Mouse (Mus musculus) monocyte, adult 2 months (primary cell): ENCODE results near the gene Sgsm2.
A peak's percentile ranks its signal among the peaks of the same experiment; 100 is the strongest.

ENCODE experiments used
- DNase-seq, 2 experiments: peaks; one replicate each; pipeline ENCODE4 v3.0.0; 2022; ENCODE audit warnings: low spot score in 2 of 2, low read depth in 1 of 2

Sgsm2 gene

DNA sequence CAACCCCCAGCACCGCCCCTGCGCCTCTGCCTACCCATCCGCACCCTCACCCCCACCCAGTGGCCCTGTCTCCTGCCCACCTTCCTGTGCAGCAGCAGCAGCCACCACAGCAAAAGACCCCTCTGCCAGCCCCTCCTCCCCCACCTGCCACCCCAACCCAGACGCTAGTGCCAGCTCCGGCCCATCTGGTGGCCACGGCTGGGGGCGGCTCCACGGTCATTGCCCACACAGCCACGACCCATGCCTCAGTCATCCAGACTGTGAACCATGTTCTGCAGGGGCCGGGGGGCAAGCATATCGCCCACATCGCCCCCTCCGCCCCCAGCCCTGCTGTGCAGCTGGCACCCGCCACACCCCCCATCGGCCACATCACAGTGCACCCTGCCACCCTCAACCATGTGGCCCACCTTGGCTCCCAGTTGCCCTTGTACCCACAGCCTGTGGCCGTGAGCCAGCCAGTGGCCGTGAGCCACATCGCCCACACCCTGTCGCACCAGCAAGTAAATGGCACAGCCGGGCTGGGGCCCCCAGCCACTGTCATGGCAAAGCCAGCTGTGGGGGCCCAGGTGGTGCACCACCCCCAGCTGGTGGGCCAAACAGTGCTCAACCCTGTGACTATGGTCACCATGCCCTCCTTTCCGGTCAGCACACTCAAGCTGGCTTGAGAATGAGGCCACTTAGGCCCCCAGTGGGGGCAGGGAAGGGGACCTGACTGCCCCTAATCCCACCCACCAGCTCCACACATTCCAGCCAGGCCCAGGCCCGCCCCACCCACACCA is 54.0 kb downstream of the Sgsm2 start:
- DNase-seq: no peak

DNA sequence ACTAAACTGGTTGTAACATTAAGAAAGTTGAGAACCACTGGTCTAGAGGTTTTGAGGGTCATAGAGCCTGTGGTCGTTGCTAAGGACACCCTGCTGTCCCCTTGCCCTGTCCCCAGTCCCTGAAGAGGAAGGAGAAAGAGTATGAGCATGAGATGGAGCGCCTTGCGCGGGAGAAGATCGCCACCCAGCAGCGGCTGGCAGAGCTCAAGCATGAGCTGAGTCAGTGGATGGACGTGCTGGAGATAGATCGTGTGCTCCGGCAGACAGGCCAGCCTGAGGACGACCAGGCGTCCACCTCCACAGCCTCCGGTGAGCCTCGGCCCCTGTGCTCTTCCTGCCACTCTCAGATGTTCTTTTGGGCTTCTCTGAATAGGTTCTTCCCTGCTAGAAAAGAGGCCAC is 54.8 kb downstream of the Sgsm2 start:
- DNase-seq: no peak

DNA sequence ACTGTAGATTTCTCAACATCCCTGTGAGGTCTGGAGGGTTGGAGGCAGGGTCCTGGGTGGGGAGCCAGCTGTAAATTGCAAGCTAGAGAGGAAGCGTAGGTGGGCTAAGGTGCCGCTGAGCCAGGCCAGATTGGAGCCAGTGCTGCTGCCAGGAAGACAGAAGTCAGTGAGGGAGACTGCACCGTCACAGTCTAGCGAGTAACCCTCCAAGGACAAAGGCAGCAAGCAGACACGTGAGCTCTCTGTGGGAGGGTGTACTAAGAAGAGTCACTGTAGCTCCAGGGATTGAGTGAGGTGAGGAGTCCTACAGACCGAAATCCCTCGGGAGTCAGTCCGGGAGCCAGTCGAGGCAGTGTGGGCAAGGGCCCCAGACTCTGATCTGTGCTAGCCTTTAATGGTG is 55.5 kb downstream of the Sgsm2 start:
- no peak for DNase-seq

DNA sequence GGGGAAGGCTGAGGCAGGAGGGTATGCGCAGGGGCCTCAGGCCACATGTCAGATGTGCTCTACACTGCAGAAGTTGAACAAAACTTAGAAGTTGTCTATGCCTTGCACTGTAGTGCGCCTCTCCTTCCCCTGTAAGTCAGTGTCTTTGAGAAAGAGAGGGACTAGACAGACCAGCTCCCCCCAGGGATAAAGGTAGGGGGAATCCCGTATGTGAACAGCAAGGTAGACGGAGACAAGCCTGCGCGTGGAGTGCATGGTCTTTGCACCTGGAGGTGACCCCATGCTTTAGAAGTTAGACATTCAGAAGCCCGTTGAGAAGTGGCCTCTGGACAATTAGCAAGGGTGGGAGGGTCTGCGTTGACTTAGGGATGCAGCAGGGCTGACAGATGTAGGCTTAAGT is 56.1 kb downstream of the Sgsm2 start:
- DNase-seq: no peak

DNA sequence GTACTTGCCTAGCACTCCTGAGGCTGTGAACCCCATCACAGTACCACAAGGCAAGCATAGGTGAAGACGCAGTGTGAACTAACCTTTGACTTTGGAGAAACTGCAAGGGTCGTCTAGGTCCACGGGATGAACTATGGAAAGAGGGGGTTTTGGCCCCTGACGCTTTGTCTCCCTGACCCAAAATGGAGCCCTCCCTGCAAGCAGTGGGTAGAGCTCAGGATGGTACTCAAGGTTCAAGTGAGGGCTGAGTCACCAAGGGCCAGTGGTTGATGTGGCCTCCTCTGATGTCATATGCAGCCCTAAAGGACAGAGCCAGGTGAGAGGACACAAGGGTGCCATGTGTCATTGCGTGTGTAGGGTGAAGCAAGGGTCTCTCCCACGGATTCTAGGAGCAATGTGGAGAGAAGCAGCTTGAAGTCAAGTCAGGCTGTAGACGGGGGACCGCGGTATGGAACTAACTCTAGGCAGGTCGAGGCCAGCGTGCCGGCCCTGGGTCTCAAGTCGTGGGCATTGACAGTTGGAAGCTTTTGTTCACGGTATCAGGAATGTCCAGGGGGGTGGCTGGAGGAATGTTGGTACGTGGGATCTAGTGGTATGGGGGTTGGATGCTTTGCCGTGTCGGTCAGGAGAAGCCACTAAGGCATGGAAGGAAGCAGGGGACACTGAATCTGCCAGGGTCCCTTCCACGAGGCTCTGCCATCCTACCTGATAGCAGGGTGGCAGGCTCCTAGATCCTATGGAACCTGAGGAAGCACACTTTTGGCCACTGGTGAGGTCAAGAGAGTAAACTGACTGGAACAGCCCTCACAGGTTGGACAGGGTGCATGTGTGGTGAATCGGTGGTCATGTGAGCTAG is 56.8 kb downstream of the Sgsm2 start:
- no peak for DNase-seq

DNA sequence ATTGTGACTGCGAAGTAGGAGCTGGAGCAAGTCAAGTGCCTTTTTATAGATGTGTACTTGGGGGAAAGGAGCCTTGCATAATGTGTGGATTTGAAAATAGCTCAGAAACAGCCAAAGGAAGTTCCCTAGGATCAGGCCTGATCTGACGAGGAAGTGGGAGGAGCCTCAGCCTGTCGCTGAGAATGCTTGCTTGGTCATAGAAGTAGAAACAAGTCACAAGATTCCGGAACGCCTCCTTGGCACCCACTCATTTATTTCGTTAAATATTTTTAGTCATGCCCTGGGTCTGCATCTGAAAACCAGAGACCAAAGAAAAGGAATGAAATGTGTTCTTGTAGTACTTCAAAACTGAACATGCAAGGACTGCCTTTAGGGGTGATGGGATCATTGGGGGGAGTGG is 57.9 kb downstream of the Sgsm2 start:
- DNase-seq: peak; percentile 76 to 78

DNA sequence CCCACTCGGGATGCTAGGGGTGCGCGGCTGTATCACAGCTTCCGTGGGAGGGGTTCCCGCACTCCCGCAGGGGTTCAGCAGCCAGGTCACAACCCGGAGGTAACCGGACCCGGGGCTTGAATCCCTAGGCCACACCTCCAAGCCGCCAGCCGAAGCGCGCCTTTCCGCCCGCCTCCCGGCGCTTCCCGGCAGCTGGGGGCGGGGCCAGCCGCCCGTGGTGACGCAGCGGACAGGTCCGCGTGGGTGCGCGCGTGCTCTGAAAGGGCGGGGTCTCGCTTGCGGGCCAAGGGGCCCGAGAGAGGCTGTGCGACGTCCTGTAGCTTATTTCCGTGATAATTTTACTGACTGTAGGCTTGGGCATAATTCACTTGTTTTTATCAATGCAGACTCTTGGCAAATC is 58.4 kb downstream of the Sgsm2 start:
- peak; percentile 97 to 98 for DNase-seq

DNA sequence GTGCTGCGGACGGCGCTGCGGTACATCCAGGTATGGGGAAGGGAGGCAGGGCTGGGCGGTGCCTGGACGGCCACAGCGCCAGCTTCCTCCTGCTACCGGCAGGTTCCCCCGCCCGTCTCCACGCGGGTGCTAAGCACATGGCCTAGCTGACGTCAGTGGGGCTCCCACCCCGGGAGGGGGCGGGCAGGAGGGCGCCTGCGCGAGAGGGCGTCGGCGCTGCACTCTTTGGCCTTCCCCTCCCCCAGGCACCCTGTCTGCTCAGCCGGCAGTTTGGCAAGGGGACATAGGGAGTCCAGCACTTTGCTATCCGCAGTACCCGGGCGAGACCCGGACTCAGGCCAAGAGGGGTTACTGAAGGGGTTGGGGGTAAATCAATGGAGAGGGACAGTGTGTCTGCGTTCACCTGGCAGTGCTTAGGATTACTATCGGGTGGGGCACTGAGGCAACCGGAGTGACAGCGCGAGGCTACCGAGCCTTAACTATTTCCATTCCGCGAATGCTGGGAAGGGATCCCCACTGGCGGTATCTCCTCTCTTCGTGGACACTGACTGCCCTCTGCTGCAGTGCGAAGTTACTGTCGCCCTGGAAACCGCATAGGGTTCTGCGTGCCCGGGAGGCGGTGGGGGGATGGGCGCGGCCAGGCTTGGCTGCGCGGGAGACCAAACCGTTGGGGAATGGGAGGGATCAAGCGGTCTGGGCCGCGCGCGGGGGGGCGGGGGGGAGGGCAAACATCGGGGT is 59.0 kb downstream of the Sgsm2 start:
- peak; percentile 96 to 99 for DNase-seq

DNA sequence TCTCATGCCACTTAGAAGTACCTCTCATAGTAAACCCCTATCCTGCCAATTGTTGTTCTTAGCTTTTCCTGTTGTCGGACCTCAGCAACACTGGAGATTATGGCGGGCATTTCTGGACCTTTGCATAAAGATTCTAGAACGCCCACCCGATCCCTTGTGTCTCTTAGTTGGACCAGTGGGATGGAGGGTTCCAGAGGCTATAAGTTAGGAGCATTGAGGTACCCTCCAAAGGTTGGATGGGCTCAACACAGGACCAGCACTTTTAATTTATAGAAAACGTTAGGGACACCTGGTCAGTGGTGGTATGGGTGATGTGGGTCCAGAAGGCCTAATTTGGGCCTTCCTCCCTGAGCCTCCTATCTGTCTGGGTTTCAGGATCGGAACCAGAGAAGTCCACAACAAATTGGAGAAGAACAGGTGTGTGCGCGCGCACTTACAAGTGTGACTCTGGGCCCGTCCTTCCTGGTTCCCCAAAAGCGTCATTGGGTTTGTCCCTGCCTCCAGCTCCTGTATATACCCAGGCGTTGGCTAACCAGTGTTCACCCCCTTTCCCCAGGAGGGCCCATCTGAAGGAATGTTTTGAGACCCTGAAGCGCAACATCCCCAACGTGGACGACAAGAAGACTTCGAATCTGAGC is 59.7 kb downstream of the Sgsm2 start:
- DNase-seq: no peak

DNA sequence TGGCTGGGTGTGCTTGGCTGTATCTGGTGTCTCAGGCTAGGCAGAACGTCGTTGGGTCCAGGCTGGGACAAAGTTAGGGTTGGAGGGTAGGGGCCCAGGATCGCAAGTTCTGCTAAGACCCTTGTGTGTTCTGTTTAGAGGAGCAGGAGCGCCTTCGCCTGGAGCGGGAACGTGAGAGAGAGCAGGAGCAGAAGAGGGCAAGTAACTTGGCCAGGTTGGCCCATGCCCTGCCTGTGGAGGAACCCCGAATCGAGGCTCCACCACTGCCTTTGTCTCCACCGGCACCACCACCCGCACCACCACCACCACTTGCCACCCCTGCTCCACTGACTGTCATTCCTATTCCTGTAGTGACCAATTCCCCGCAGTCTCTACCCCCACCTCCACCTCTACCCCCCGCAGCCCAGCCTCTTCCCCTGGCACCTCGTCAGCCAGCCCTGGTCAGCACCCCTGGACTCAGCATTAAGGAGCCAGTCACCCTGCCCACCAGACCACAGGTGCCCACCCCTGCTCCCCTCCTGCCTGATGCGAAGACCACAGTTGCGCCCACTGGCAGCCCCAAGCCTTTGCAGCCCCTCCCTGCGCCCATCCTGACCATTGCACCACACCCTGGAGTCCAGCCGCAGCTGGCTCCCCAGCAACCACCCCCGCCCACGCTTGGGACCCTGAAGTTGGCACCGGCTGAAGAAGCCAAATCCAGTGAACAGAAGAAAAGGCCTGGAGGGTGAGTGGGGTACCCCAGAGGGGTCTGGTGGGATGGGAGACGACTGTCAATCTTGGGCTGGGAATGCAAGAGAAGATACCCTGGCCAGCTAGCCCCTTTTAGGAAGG is 60.4 kb downstream of the Sgsm2 start:
- no peak for DNase-seq

DNA sequence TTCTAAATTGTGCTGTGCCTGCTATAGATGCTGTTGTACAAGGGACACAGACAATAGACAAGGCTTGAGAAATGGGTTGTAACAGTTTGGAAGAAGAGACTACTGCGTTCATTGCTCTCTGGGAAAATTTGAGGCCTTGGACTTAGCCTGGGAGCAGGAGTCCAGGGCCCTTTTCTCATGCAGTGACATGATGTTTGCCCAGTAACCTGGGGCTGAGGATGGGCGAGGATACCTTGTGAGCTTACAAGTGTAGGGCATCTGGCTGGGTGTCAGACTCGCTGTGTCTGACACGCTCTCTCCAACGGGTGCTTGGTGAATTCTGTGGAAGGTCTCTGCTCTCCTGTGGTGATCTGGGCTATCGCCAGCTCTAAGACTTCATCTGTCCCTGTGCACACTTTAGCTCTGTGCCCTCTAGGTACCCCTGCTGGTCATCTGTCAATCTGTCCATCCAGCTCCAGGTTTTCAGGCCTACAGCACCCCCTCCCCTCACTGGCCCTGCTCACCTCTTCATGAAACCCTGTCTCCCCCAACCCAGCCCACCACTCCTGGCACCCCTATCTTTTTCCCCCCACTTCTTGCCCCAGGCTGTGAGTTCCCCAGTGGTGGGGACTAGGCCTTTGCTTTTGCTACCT is 61.2 kb downstream of the Sgsm2 start:
- DNase-seq: no peak

DNA sequence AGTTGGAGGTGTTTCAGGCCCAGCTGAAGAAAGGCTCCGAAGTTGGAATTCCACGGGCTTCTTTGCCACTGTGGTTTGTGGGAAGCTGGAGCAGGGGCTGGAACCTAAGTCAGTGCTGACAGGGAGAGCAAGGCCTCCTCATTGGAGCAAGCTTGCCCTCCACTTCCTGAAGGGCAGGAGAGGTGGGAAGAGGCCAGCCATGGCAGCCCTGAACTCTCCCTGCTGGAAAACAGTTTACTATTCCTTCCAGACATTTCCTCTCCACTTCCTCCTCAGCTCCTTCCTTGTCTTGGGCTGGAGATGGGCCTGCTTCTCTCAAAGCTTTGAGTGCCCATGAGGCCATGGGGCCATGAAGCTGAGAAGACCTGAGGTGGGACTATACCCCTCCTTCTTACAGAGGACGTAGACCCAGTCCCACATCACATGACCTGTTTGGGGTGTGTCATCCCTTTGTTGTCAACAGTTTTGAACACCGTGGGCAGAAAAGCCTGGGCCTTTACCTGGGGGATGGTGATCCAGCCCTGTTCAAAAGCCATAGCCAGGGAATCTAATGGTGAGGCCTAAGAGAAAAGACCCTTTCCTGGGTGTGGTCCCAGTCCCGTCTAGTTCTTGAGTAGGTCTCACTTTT is 62.1 kb downstream of the Sgsm2 start:
- DNase-seq: no peak

DNA sequence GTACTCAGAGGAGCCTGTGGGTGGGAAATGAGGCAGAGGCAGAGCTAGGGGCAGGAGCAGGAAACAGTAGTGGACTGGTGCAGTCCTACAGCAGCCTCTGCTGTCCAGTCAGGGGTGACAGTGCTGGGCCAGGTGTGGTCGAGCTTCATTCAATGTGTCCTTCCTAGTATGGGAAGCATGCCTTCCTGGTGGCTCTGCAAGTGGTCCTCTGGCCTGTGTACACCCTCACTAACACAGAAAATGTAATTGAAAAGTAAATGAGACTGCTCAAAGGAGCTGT is 62.6 kb downstream of the Sgsm2 start:
- no peak for DNase-seq

DNA sequence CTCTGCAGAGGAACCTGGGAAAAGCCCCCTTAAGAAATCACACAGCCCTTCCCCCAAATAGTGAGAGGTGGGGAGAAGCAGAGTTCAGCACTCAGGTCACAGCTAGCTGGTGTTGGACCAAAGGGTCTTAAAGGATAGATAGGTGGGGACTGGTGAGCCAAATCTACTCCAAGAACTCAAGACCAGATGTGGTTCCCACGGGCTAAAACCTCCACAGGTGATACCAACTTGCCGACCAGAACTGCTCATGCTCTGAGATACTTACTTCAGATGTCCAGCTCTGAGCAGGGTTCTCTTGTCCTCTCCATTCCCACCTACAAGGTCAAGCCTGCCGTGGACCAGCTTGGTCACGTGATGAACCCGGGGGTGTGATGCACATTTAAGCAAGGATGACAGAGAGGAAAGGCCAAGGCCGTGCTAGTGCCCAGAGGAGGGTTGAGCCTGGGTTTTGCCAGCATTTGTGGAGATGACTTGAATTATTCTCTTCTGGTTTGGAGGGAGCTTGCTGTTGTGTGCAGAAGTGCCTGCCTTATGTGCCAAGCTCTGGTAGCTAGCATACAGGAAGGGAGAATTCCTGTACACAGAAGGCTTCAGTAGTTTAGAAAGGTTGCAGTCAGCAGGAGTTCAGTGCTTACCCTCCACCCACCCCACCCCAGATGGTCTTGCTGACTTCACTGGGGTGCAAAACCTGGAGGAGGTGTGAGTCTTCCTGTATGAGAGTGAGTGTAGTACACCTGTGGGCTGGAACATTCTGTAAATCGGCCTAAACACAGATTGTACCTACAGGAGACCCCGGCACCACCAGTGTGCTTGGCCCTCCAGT is 63.1 kb downstream of the Sgsm2 start:
- no peak for DNase-seq

DNA sequence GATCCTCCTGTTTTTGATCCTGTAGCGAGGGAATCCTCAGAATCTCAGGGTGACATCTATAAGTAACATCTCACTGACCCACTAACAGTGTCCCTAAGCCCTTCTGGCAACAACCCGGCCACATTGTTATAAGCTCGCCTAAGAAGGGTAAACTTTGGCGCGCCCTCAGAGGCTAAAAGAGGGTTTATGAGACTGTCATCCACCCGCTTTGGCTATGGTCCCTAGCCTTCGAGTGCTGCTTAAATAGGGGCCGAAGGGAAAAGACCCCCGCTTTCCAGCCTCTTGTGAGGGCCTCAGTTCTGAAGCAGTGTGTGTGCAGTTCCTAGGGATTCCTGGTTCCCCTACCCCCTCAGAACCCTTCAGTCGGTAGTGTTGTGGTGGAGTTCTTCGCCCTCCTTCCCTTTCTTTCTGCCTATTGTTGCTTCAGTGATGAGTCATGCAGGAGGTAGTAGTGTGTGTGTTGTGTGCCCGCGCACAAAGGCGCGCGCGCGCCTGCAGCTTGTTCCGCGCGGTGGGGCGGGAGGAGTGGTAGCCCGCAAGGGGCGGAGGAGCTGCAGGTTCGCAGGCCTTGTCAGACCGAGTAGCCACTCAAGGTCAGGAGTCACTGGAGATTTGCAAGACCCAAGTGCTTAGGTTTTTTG is 64.2 kb downstream of the Sgsm2 start:
- DNase-seq: peak; percentile 55 to 78

DNA sequence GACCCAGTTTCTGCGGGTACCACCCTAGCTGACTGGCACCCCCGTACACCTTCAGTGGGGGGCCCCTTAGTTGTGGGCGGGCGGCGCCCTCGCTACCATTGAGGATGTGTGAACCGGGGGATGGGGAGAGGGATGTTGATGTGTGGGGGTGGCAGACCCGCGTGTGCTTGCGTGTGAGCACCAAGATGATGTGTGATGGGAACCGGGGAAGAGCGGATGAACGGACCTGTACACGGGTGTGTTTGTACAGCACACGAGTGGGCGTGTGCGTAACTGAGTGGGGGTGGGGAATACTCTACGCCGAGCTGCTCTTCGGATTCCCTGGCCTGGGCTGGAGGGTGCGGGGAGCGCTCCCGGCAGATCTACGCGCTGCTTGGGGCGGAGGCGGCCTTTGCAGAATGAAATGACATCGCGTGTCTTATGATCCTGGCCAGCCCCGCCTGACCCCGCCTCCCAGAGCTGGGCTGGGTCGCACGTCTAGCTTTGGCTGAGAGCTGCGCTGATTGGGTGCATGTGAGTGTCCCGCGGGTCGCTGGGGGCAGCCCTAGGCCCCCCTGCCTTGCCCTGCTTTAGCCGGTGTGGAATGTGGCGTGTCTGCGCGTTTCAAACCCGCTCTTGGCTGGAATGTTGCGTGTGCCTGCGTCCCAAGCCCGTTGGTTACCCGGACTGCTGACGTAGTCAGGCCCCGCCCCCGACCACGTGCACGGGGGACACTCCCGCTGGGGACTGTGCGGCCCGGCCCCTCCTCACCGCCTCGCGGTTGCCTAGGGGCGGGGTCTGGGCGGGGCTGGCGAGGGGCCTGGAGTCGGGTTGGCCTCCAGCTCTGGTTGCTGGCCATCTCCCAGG is 65.0 kb downstream of the Sgsm2 start:
- DNase-seq: peak; percentile 99 to 100

DNA sequence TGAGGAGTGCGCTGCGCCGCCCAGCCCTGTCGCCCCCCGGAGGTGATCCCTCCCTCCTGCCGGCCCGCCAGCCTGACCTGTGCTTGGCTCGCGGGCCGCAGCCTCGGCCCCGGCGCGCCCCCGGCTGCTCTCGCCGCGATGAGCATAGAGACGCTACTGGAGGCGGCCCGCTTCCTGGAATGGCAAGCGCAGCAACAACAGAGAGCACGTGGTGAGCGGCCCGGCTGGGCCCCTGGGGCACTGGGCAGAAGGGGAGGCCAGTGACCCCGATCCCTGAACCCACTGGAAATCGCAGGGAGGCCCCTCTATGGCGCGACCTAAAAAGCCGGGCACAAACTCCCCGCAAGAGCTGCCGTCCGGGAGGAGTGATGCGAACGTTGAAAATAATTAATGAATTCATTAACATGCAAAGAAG is 65.7 kb downstream of the Sgsm2 start:
- DNase-seq: peak in 1 of 2 experiments; percentile 54
